Comparison of ENCODE assay signal across 10 mouse cellular contexts in genomic region chr5:24869796-24870289, GRCm38 (mm10). TPM values are rescaled to one million over a fixed set of nuclear protein-coding genes. Genes with fewer than 3 reads are reported as not detected.
A peak's percentile ranks its signal among the peaks of the same experiment; 100 is the strongest.
DNase-seq lines count a peak whose midpoint lies in the region; ATAC-seq and TF ChIP-seq lines count a peak whose summit lies in the region.
"Had no signal": no experiment of that assay in that cellular context is flagged by ENCODE, and none has a peak within 500 bp of the region (broad histone marks: within the 10 kb centered on the region; RNA-seq: fewer than 3 reads in every experiment).

No protein-coding gene starts in this region.

- ATAC-seq in liver, embryonic 14.5 days (ENCODE audit: insufficient read depth) = peak; percentile 93

- TF ChIP-seq EP300 in liver, embryonic 14.5 days (IDR thresholded peaks at IDR 0.05; ENCODE audit: low read depth) = peak; percentile 77

- H3K4me2 ChIP-seq in liver, embryonic 14.5 days (ENCODE audit: low read depth) = peak overlapping the region; percentile 48
- H3K4me2 ChIP-seq: embryonic facial prominence, embryonic 12.5 days had no signal

- no peak for TF ChIP-seq CTCF in gastrocnemius, adult 2 months (IDR thresholded peaks at IDR 0.05)
- no peak for TF ChIP-seq CTCF in liver, embryonic 14.5 days (IDR thresholded peaks at IDR 0.05; ENCODE audit: low read depth)

- peaks cover 14 to 18% of the 10 kb centered on the region in 2 experiments for H3K4me1 ChIP-seq in liver, embryonic 14.5 days (replicated peaks; ENCODE audit: control insufficient read depth in 2 of 2, insufficient read depth in 2 of 2, low read length in 1 of 2)
- H3K4me1 ChIP-seq: embryonic facial prominence, embryonic 12.5 days had no signal

- no peak overlapping the region for H3K4me3 ChIP-seq in gastrocnemius, adult 2 months
- peak overlapping the region in 1 of 2 experiments; percentile 21; a peak in 2 of 4 replicates for H3K4me3 ChIP-seq in liver, embryonic 14.5 days (ENCODE audit: insufficient read depth in 1 of 2, low read depth in 2 of 2, low read length in 2 of 2)
- H3K4me3 ChIP-seq: embryonic facial prominence, embryonic 12.5 days had no signal

- H3K27ac ChIP-seq in gastrocnemius, adult 2 months = peak overlapping the region; percentile 49; the same call in 1 of the 2 replicates
- peak overlapping the region; percentile 22 for H3K27ac ChIP-seq in liver, embryonic 14.5 days
- H3K27ac ChIP-seq: embryonic facial prominence, embryonic 12.5 days had no signal

- WGBS in liver, embryonic 14.5 days (ENCODE audit: insufficient replicate concordance) = 26% methylated on average over 11 of the region's 11 CpGs

- DNase-seq in gastrocnemius, adult 2 months = no peak
- DNase-seq in gastrocnemius, postnatal 36 days = no peak
- DNase-seq in spleen, postnatal 14 days (ENCODE audit: low spot score in 2 of 2) = peak; percentile 24 to 39
- DNase-seq in spleen, adult 12 weeks (ENCODE audit: low spot score) = no peak
- DNase-seq in liver, embryonic 14.5 days (ENCODE audit: low read depth in 3 of 3, low spot score in 3 of 3) = peak; percentile 65 to 76 (median 67)
- no peak for DNase-seq in frontal cortex, postnatal 36 days (ENCODE audit: low spot score in 2 of 2)
- no peak for DNase-seq in gastrocnemius, adult 18-20 months (ENCODE audit: low spot score)
- DNase-seq in adrenal gland, postnatal 25 days = no peak
- DNase-seq: left cerebral cortex, postnatal 4 days had no signal

- H3K9me3 ChIP-seq in liver, embryonic 14.5 days (ENCODE audit: control insufficient read depth, low read length) = no peaks in the 10 kb centered on the region
- H3K9me3 ChIP-seq: embryonic facial prominence, embryonic 12.5 days had no signal

- H3K9ac ChIP-seq in liver, embryonic 14.5 days (replicated peaks) = peak overlapping the region; percentile 21
- H3K9ac ChIP-seq: embryonic facial prominence, embryonic 12.5 days had no signal

- H3K27me3 ChIP-seq in liver, embryonic 14.5 days (ENCODE audit: control insufficient read depth, insufficient read depth, low read length) = no peaks in the 10 kb centered on the region
- H3K27me3 ChIP-seq: embryonic facial prominence, embryonic 12.5 days had no signal

- H3K36me3 ChIP-seq in liver, embryonic 14.5 days (replicated peaks; ENCODE audit: control insufficient read depth, insufficient read depth, low read depth) = no peaks in the 10 kb centered on the region

- intact Hi-C loops in gastrocnemius, adult 2 months (cut with DNase I) = no loop called here
- intact Hi-C loops in gastrocnemius, postnatal 36 days (cut with DNase I) = no loop called here

RNA-seq across cellular contexts. Expression of gene Rheb, which starts 27.4 kb away (rescaled TPM):
- total RNA-seq in gastrocnemius, adult 2 months (2021) = 10 to 100 TPM; 64.1 to 71.9 TPM
- 10 to 100 TPM; 55.9 to 62.0 TPM for total RNA-seq in gastrocnemius, postnatal 36 days (2021)
- polyA plus RNA-seq in liver, embryonic 14.5 days (2012; rRNA removed) = 20.3 and 25.9 TPM in 2 replicates
- polyA plus RNA-seq in liver, embryonic 14.5 days (2014; fragmentation: Nextera tagmentation; extraction: Ambion mirVana) = 79.5 and 81.4 TPM in 2 replicates
- 10 to 100 TPM; 62.1 to 71.5 TPM for total RNA-seq in gastrocnemius, adult 18-20 months (2021)
- 83.9 and 85.1 TPM in 2 replicates for total RNA-seq in adrenal gland, postnatal 25 days (2021)

Comparison
In these comparisons a context has a peak if more than half of its experiments do, and no peak if none do; other contexts are left out.
1. DNase-seq: peak in spleen, postnatal 14 days (2 of 2) and liver, embryonic 14.5 days (3 of 3); none in gastrocnemius, adult 2 months (single experiment), gastrocnemius, postnatal 36 days (0 of 2), spleen, adult 12 weeks (single experiment), frontal cortex, postnatal 36 days (0 of 2), gastrocnemius, adult 18-20 months (single experiment) and adrenal gland, postnatal 25 days (single experiment).